Mouse (Mus musculus): Measurements from ENCODE around the gene St8sia1. TPM values are rescaled to one million over a fixed set of nuclear protein-coding genes. Genes with fewer than 3 reads are reported as not detected.

Gene St8sia1
- polyA plus RNA-seq, 1 experiment: not detected

DNA sequence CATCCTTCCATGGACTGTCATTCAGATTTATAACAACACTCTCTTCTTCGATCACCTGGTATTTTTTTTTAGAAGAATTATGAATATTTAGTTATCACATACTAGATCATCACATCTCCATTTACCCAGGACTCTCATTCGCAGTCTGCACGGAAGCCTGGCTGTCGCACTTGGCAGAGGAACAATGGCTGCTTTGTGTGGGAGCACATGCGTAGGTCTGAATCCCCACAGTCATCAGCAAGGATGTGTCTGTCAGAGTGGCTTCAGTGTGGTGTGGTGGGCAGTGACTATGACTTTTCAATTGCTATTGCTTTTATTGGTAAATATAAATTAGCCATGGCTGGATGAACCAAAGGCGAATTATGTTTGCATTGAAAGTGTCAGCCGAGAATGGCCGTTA is 23.2 kb downstream of the St8sia1 start:
- no peak overlapping the region for H3K4me3 ChIP-seq (ENCODE audit: insufficient read depth, low read depth, low read length)
- H3K4me1 ChIP-seq (ENCODE audit: control insufficient read depth, insufficient read depth, insufficient read length, low read length): no peaks in the 10 kb centered on the region
- no peak overlapping the region for H3K27ac ChIP-seq (replicated peaks; ENCODE audit: low read depth, low read length)

- H3K27ac ChIP-seq (replicated peaks; ENCODE audit: low read depth, low read length): no peak overlapping the region
- no peak overlapping the region for H3K4me3 ChIP-seq (ENCODE audit: insufficient read depth, low read depth, low read length)
- H3K4me1 ChIP-seq (ENCODE audit: control insufficient read depth, insufficient read depth, insufficient read length, low read length): no peaks in the 10 kb centered on the region
Observed at GRCm38 (mm10) chr6:142938549-142939345, 25.5 kb downstream of the St8sia1 start.

GRCm38 (mm10) chr6:142938074-142938473 is 26.2 kb downstream of the St8sia1 start:
- no peak overlapping the region for H3K27ac ChIP-seq (replicated peaks; ENCODE audit: low read depth, low read length)
- H3K4me1 ChIP-seq (ENCODE audit: control insufficient read depth, insufficient read depth, insufficient read length, low read length): no peaks in the 10 kb centered on the region
- no peak overlapping the region for H3K4me3 ChIP-seq (ENCODE audit: insufficient read depth, low read depth, low read length)

DNA sequence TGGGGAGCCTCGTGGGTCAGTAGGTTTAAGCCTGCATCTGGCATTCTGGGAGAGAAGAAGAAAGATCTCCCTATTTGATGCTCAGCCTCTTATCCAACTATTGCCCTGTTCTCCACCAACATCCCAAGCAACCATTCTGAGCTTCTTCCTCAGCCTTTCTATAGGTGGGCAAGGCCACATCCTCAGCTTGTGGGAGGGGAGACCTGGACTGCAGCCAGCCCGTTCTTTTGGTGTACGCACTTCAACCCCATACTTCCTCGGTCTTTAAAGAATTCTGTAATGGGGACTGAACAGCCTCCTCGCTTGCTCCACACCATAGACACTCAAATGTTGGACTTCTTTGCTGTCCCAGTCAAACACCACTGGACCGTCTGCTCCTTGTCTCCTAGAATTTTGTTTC is 31.7 kb downstream of the St8sia1 start:
- no peaks in the 10 kb centered on the region for H3K4me1 ChIP-seq (ENCODE audit: control insufficient read depth, insufficient read depth, insufficient read length, low read length)
- H3K27ac ChIP-seq (replicated peaks; ENCODE audit: low read depth, low read length): no peak overlapping the region
- no peak overlapping the region for H3K4me3 ChIP-seq (ENCODE audit: insufficient read depth, low read depth, low read length)

DNA sequence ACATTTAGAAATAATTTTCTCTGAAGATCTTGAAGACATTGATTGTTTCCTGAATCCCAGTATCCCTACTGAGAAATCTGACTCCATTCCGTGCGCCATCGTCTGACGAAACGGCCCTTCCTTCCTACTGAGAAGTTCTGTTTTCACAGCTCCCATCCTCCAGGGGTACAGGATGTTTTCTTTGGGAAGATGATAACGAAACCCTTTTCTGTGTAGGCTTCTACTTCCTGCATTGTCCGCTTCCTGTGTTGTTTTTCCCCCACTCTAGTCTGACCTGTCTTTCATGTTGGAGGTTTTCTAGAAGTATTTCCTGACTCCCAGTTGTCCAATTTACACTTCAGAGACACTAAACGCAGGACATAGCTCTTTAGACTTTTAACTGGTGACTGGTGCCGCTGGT is 32.1 kb downstream of the St8sia1 start:
- no peak overlapping the region for H3K4me3 ChIP-seq (ENCODE audit: insufficient read depth, low read depth, low read length)
- H3K4me1 ChIP-seq (ENCODE audit: control insufficient read depth, insufficient read depth, insufficient read length, low read length): no peaks in the 10 kb centered on the region
- no peak overlapping the region for H3K27ac ChIP-seq (replicated peaks; ENCODE audit: low read depth, low read length)

DNA sequence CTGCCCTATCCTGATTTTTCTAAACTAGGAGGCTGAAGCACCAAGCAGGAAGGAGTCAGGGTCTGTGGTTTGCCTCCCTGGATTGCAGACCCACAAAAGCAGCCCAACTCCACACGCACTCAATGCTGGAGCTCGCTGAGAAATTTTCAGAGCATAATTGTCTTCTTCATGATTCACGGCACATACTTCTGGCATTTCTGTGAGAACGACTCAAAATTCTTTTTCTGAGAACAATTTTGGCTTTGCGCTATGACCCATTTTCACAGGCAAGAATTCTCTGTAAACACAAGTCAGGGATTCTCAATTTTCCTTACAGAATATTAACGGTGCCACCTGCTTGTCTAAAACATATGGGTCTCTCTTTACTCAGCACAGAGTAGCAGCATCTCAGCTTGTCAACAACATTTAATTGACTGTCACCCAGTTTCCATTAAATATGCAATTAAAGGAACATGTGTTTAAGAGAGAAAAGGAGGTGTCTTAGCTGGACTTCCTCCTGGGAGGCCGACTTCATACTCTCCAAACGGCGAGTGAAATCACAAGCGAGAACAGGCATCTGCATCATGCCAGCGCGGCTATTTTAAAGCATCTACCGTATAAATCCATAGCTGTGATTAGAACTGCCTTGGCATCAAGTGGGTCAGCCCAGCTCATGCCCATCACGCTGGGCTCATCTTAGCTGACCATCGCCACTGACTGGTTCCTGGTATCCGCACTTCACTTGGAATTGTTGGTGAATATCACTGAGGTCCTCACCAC is 35.5 kb downstream of the St8sia1 start:
- H3K27ac ChIP-seq (replicated peaks; ENCODE audit: low read depth, low read length): no peak overlapping the region
- H3K4me1 ChIP-seq (ENCODE audit: control insufficient read depth, insufficient read depth, insufficient read length, low read length): no peaks in the 10 kb centered on the region
- H3K4me3 ChIP-seq (ENCODE audit: insufficient read depth, low read depth, low read length): no peak overlapping the region

- H3K27ac ChIP-seq (replicated peaks; ENCODE audit: low read depth, low read length): no peak overlapping the region
- no peaks in the 10 kb centered on the region for H3K4me1 ChIP-seq (ENCODE audit: control insufficient read depth, insufficient read depth, insufficient read length, low read length)
- no peak overlapping the region for H3K4me3 ChIP-seq (ENCODE audit: insufficient read depth, low read depth, low read length)
Observed at GRCm38 (mm10) chr6:142926901-142927605, 37.2 kb downstream of the St8sia1 start.

DNA sequence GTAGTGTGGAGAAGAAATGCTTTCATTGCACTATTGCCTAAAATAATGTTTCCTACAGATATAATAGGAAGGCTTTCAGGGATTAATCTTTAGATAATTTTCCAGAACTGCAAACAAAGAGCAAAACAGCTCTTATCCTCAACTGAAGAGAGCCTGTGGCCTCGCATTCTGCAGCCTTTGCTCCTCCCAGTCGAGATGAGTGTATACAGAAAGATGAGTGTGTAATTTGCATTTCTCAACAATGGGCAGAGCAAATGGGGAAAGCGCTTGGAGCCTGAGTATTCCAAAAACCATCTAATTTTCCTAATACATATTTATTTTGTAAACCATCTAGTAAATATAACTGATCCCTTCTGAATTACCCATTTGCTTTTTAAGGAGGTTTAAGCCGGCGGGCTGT is 38.3 kb downstream of the St8sia1 start:
- Histone ChIP-seq H3K4me3 (ENCODE audit: insufficient read depth, low read depth, low read length) (no peak overlapping the region), H3K4me1 (ENCODE audit: control insufficient read depth, insufficient read depth, insufficient read length, low read length) (no peaks in the 10 kb centered on the region), H3K27ac (replicated peaks; ENCODE audit: low read depth, low read length) (no peak overlapping the region)

DNA sequence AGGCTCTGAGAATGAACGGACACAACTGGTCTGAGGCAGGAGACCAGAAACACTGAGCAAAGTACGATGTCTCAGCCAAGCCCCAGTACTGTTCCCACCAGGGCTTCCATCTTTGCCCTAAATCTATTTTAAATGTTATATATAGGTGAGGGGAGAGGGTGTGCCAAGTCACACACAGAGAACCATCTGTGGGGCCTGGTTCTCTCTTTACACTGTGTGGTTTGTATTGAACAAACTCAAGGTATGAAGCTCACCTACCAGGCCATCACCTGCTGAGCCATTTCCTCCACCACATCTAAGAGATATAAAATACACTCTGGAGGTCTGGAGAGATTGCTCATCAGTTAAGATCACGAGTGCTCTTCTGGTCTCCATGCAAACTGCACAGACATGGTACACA is 38.9 kb downstream of the St8sia1 start:
- Histone ChIP-seq H3K4me1 (ENCODE audit: control insufficient read depth, insufficient read depth, insufficient read length, low read length) (no peaks in the 10 kb centered on the region), H3K27ac (replicated peaks; ENCODE audit: low read depth, low read length) (no peak overlapping the region), H3K4me3 (ENCODE audit: insufficient read depth, low read depth, low read length) (no peak overlapping the region)

DNA sequence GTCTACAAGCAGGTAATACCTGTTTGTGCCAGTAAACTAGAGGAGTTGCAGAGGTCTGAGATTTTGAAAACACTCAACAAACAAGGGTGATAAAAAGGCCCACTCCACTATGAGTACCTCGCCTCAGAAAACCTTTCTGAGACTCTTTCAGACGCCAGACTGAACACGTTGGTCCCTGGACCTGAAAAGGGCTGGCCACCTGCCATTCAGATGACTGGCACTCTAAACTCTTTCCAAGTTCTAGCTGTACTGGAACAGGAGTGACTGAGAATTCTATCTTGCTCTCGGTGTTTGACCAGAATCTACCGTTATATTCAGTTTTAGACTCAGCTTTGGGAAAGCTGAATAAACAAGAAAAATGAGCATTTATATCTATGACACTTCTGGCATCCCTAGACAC is 43.4 kb downstream of the St8sia1 start:
- H3K4me3 ChIP-seq (ENCODE audit: insufficient read depth, low read depth, low read length): no peak overlapping the region
- no peak overlapping the region for H3K27ac ChIP-seq (replicated peaks; ENCODE audit: low read depth, low read length)
- H3K4me1 ChIP-seq (ENCODE audit: control insufficient read depth, insufficient read depth, insufficient read length, low read length): no peaks in the 10 kb centered on the region

DNA sequence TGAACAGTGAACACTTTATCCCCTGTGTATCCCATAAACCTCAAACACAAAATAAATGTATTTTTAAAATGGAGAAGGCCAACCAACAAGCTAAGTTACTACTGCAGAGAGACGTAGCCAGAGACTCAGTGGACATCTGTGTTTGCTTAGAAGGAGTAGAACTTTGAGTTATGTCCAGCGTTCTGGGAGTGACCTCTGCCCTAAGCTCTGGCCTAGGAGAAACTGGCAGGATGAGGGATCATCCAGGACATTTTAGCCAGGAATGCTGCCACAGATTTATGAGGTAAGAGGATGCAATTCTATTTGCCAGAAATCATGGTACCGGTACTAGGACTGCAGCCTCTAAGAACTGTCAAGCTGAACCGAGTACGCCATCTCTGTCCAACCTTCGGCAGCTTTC is 45.6 kb downstream of the St8sia1 start:
- no peaks in the 10 kb centered on the region for H3K4me1 ChIP-seq (ENCODE audit: control insufficient read depth, insufficient read depth, insufficient read length, low read length)
- H3K27ac ChIP-seq (replicated peaks; ENCODE audit: low read depth, low read length): no peak overlapping the region
- H3K4me3 ChIP-seq (ENCODE audit: insufficient read depth, low read depth, low read length): no peak overlapping the region

DNA sequence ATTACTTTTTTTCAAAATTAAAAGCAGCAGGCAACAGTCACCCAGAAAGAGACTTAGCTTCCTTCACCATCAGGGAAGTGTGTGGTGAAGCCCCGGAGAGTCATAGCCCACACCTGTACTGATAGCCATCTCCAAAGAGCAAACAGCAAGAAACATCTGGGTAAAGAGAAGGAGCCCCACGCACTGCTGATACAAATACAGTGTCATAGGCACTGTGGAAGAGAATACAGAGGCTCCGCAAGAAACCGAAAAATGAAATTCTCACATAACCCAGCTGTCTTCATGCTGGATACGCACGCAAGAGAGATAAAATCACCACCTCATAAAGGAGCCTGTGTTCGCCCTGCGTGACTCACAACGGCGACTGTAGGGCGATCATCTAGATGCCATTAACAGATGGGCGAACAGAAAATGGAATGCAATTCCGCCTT is 46.8 kb downstream of the St8sia1 start:
- Histone ChIP-seq H3K4me3 (ENCODE audit: insufficient read depth, low read depth, low read length) (no peak overlapping the region), H3K27ac (replicated peaks; ENCODE audit: low read depth, low read length) (no peak overlapping the region), H3K4me1 (ENCODE audit: control insufficient read depth, insufficient read depth, insufficient read length, low read length) (no peaks in the 10 kb centered on the region)

DNA sequence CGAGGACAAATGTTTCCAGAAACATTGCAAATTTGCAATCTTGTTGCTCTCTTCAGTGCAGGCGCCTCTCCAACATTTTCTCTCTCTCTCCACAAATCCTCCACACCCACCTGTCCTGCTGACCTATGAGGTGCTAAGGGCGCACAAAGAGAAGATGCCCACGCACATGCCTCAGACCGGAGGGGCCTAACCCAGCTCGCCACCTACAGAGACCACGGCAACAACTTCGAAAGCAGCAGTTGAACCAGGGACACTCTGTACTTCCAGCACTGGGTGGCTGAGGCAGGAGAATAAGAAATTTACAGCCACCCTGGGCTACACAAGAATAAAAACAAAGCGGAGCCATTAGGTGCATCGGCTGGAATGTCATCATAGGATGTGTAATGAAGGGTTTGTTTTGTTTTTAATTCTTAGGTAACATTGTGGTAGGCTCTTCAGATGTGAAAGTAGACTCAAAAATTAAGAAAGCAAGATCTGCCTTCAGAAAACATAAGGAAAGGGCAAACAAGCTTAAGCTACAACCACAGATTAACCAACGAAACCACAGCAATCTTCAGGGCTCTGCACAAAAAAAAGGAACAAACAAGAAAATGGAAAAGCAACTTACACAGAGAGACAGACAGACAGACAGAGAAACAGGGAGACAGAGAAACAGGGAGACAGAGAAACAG is 47.8 kb downstream of the St8sia1 start:
- Histone ChIP-seq H3K4me3 (ENCODE audit: insufficient read depth, low read depth, low read length) (no peak overlapping the region), H3K4me1 (ENCODE audit: control insufficient read depth, insufficient read depth, insufficient read length, low read length) (no peaks in the 10 kb centered on the region), H3K27ac (replicated peaks; ENCODE audit: low read depth, low read length) (no peak overlapping the region)

- no peak overlapping the region for H3K4me3 ChIP-seq (ENCODE audit: insufficient read depth, low read depth, low read length)
- H3K27ac ChIP-seq (replicated peaks; ENCODE audit: low read depth, low read length): no peak overlapping the region
- H3K4me1 ChIP-seq (ENCODE audit: control insufficient read depth, insufficient read depth, insufficient read length, low read length): no peaks in the 10 kb centered on the region
Observed at GRCm38 (mm10) chr6:142915464-142915863, 48.8 kb downstream of the St8sia1 start.

- H3K27ac ChIP-seq (replicated peaks; ENCODE audit: low read depth, low read length): no peak overlapping the region
- H3K4me1 ChIP-seq (ENCODE audit: control insufficient read depth, insufficient read depth, insufficient read length, low read length): no peaks in the 10 kb centered on the region
- H3K4me3 ChIP-seq (ENCODE audit: insufficient read depth, low read depth, low read length): no peak overlapping the region
Observed at GRCm38 (mm10) chr6:142914676-142915075, 49.6 kb downstream of the St8sia1 start.

Data from brown adipose tissue, adult 24 weeks (tissue).